Mouse (Mus musculus): ENCODE measurements around the gene Stam. TPM values are rescaled to one million over a fixed set of nuclear protein-coding genes. Genes with fewer than 3 reads are reported as not detected.

Gene Stam
- total and polyA plus RNA-seq, 2 experiments = 15.6 to 15.8 TPM

DNA sequence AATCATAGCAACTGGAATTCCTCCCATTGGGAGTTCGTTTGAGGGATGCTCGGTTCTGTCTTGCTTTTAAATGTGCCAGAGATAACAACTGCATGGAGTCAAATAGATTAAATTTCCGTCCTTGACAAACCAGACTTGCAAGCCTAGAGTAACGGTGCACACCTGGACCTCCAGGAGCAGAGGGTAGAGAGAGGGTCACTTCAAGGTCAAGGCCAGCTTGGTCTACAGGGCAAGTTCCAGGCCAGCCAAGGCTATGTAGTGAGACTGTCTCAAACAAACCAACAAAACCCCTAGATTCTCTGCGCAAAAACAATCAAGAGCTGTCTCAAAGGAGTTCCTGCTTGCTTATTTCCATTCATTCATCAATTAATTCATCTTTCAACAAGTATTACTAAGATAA is 25.1 kb upstream of the Stam start:
- DNase-seq (ENCODE audit: extremely low read depth, low read depth, low spot score) = no peak
- no peaks in the 10 kb centered on the region for H3K27me3 ChIP-seq (ENCODE audit: control insufficient read depth, insufficient read depth, low read length)
- H3K79me2 ChIP-seq (ENCODE audit: control insufficient read depth, insufficient read depth, low read length) = peaks cover 10% of the 10 kb centered on the region; the same call in 1 of the 2 replicates
- H3K4me1 ChIP-seq (ENCODE audit: control insufficient read depth, insufficient read depth, low read length) = no peaks in the 10 kb centered on the region
- H3K27ac ChIP-seq (replicated peaks; ENCODE audit: insufficient read depth, low read depth, low read length) = no peak overlapping the region
- H3K4me3 ChIP-seq (ENCODE audit: insufficient read depth, low read depth, low read length) = no peak overlapping the region
- H3K36me3 ChIP-seq (ENCODE audit: control insufficient read depth, insufficient read depth, low read length) = no peaks in the 10 kb centered on the region
- H3K9ac ChIP-seq (ENCODE audit: low read depth, low read length) = no peak overlapping the region
- TF ChIP-seq POLR2A (IDR thresholded peaks at IDR 0.05; ENCODE audit: extremely low read depth, insufficient read depth, low read length) = no peak
- TF ChIP-seq CTCF (IDR thresholded peaks at IDR 0.05; ENCODE audit: low read depth, low read length) = no peak
- WGBS = 67% methylated on average over 5 of the region's 5 CpGs

DNA sequence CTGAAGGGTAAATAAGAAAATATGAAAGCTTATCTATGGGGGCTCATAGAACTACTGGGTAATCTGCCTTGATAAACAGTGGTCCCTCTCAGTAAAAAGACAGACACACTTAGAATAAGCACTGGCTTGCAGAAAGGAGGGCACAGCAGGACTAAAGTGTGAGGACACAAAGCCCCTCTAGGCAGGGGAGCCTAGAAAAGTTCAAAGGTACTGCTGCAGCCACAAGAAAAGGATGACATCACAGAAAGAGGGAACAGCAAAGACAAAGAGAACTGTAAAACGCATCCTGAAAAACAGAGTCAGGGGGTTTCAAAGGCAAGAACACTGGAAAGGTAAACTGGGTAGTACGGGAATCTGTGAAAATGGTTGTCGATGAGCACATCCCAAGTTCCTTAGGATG is 20.3 kb upstream of the Stam start:
- Histone ChIP-seq H3K4me3 (ENCODE audit: insufficient read depth, low read depth, low read length) (no peak overlapping the region), H3K27ac (replicated peaks; ENCODE audit: insufficient read depth, low read depth, low read length) (no peak overlapping the region), H3K36me3 (ENCODE audit: control insufficient read depth, insufficient read depth, low read length) (no peaks in the 10 kb centered on the region), H3K79me2 (ENCODE audit: control insufficient read depth, insufficient read depth, low read length) (peaks cover 9% of the 10 kb centered on the region; the same call in 1 of the 2 replicates), H3K9ac (ENCODE audit: low read depth, low read length) (no peak overlapping the region), H3K4me1 (ENCODE audit: control insufficient read depth, insufficient read depth, low read length) (no peaks in the 10 kb centered on the region), H3K27me3 (ENCODE audit: control insufficient read depth, insufficient read depth, low read length) (no peaks in the 10 kb centered on the region)
- WGBS = 92% methylated on average over 3 of the region's 3 CpGs
- no peak for TF ChIP-seq CTCF (IDR thresholded peaks at IDR 0.05; ENCODE audit: low read depth, low read length)
- TF ChIP-seq POLR2A (IDR thresholded peaks at IDR 0.05; ENCODE audit: extremely low read depth, insufficient read depth, low read length) = no peak
- DNase-seq (ENCODE audit: extremely low read depth, low read depth, low spot score) = no peak

DNA sequence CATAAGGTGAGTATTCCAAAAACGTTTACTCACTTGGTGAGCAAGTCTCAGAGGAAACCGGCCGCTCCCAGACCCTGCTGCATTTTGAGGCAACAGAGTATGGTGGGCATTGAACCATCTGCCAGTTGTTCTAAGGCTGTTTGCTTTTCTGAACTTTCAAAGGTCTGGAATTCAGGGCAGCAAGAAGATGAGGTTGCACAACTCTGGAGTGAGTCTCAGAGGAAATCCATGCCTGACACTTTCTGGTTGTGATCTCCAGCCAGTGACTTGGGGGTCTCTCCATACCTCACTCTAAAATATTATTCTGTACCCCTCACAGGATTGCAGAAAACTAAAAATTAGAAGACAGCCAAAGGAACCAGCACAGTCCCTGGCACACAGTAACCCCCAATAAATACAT is 19.7 kb upstream of the Stam start:
- H3K36me3 ChIP-seq (ENCODE audit: control insufficient read depth, insufficient read depth, low read length) = no peaks in the 10 kb centered on the region
- H3K27ac ChIP-seq (replicated peaks; ENCODE audit: insufficient read depth, low read depth, low read length) = no peak overlapping the region
- H3K9ac ChIP-seq (ENCODE audit: low read depth, low read length) = no peak overlapping the region
- H3K79me2 ChIP-seq (ENCODE audit: control insufficient read depth, insufficient read depth, low read length) = peaks cover 9% of the 10 kb centered on the region; the same call in 1 of the 2 replicates
- no peak overlapping the region for H3K4me3 ChIP-seq (ENCODE audit: insufficient read depth, low read depth, low read length)
- 78% methylated on average over 3 of the region's 3 CpGs for WGBS
- DNase-seq (ENCODE audit: extremely low read depth, low read depth, low spot score) = peak; percentile 26
- no peak for TF ChIP-seq CTCF (IDR thresholded peaks at IDR 0.05; ENCODE audit: low read depth, low read length)
- TF ChIP-seq POLR2A (IDR thresholded peaks at IDR 0.05; ENCODE audit: extremely low read depth, insufficient read depth, low read length) = no peak
- no peaks in the 10 kb centered on the region for H3K4me1 ChIP-seq (ENCODE audit: control insufficient read depth, insufficient read depth, low read length)
- no peaks in the 10 kb centered on the region for H3K27me3 ChIP-seq (ENCODE audit: control insufficient read depth, insufficient read depth, low read length)

DNA sequence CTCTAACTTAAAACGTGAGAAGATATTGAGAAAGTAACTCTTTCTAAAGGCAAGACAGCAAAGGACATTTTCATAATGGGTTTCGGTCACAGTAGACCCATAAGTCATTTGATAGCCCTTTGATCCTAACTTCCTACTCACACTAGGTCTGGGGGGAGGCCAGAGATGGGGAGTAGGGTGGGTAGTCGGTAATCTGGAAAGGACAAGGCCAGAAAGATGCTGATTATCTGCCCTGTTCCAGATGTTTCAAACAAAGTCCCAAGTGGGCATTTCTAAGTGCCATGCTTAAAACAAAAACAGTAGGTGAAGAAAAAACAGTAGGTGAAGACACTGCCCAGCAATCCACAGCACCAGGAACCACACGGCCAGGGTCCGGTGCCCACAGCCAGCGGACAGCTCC is 19.2 kb upstream of the Stam start:
- no peaks in the 10 kb centered on the region for H3K4me1 ChIP-seq (ENCODE audit: control insufficient read depth, insufficient read depth, low read length)
- H3K9ac ChIP-seq (ENCODE audit: low read depth, low read length) = peak overlapping the region; percentile 92
- TF ChIP-seq CTCF (IDR thresholded peaks at IDR 0.05; ENCODE audit: low read depth, low read length) = no peak
- TF ChIP-seq POLR2A (IDR thresholded peaks at IDR 0.05; ENCODE audit: extremely low read depth, insufficient read depth, low read length) = no peak
- H3K27ac ChIP-seq (replicated peaks; ENCODE audit: insufficient read depth, low read depth, low read length) = no peak overlapping the region
- peaks cover 9% of the 10 kb centered on the region; the same call in 1 of the 2 replicates for H3K79me2 ChIP-seq (ENCODE audit: control insufficient read depth, insufficient read depth, low read length)
- H3K36me3 ChIP-seq (ENCODE audit: control insufficient read depth, insufficient read depth, low read length) = no peaks in the 10 kb centered on the region
- peak overlapping the region; percentile 98 for H3K4me3 ChIP-seq (ENCODE audit: insufficient read depth, low read depth, low read length)
- H3K27me3 ChIP-seq (ENCODE audit: control insufficient read depth, insufficient read depth, low read length) = no peaks in the 10 kb centered on the region
- no peak for DNase-seq (ENCODE audit: extremely low read depth, low read depth, low spot score)
- WGBS = 12% methylated on average over 6 of the region's 6 CpGs

DNA sequence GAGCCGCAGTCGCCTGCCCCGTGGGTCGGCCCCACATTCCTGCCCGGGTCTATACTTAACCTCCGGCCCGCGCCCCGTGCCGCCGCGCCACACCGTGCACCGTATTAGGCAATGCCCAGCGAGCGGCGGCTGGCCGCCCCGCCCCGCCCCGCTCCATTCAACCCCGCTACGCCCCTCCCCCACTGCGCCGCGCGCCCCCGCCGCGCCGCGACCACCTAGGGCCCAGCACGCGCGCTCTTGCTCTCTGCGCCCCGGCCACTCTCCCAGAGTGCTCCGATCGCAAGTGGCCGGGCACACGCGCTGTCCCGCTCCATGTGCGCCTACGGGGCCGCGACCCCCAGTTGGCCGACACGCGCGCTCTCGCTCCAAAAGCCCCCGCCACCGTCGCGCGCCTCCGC is 18.7 kb upstream of the Stam start:
- no peaks in the 10 kb centered on the region for H3K27me3 ChIP-seq (ENCODE audit: control insufficient read depth, insufficient read depth, low read length)
- peaks cover 9% of the 10 kb centered on the region; the same call in 1 of the 2 replicates for H3K79me2 ChIP-seq (ENCODE audit: control insufficient read depth, insufficient read depth, low read length)
- peak; percentile 31 for DNase-seq (ENCODE audit: extremely low read depth, low read depth, low spot score)
- H3K9ac ChIP-seq (ENCODE audit: low read depth, low read length) = peak overlapping the region; percentile 92
- H3K36me3 ChIP-seq (ENCODE audit: control insufficient read depth, insufficient read depth, low read length) = no peaks in the 10 kb centered on the region
- no peak for TF ChIP-seq POLR2A (IDR thresholded peaks at IDR 0.05; ENCODE audit: extremely low read depth, insufficient read depth, low read length)
- TF ChIP-seq CTCF (IDR thresholded peaks at IDR 0.05; ENCODE audit: low read depth, low read length) = no peak
- peak overlapping the region; percentile 36 for H3K27ac ChIP-seq (replicated peaks; ENCODE audit: insufficient read depth, low read depth, low read length)
- no peaks in the 10 kb centered on the region for H3K4me1 ChIP-seq (ENCODE audit: control insufficient read depth, insufficient read depth, low read length)
- H3K4me3 ChIP-seq (ENCODE audit: insufficient read depth, low read depth, low read length) = peak overlapping the region; percentile 98
- under 1% methylated on average over 57 of the region's 58 CpGs for WGBS

DNA sequence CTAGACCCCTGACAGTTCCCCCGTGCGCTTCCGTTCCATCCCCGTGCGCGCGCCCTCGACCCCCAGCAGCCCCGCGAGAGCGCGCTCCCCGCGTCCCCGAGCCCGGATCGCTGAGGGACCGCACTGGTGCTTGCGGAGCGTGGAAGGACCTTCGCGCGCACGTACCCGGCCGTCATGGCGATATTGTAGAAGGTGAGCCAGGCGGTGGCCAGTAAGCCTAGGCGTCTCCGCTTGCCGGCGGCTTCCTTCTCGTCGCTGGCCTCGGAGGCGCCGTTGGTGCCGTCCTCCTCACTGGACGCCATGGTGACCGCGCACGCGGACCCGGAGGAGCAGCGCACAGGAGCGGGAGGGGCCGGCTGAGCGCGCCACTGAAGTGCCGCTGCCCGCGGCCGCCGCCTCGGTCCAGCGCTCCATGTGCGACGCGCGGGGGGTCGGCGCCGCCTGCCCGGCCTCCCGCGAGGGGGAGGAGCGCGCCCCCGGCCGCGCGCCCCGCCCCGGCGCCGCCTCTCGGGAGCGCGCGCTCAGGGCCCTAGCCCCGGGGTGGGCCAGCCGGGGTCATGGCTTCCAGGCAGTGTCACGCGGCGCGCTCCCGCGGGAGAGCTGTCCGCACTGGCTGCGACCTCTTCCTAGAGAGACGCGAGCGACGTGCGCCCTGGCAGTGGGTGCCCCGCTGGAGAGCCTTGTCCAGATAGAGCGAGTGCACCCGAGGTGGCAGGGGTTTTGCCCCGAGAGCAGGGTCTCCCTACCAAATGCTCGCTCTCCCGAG is 18.1 kb upstream of the Stam start, which contains the start of gene Hacd1:
TSS of gene Hacd1 (minus strand) at position 570 of the 766 bp plus-strand sequence.
- under 1% methylated on average over 99 of the region's 101 CpGs for WGBS
- no peaks in the 10 kb centered on the region for H3K4me1 ChIP-seq (ENCODE audit: control insufficient read depth, insufficient read depth, low read length)

More for the DNA sequence above, 18.1 kb upstream of the Stam start, which contains the start of gene Hacd1:
- Histone ChIP-seq H3K27ac (replicated peaks; ENCODE audit: insufficient read depth, low read depth, low read length) (peak within 1 kb of the TSS; percentile 36), H3K27me3 (ENCODE audit: control insufficient read depth, insufficient read depth, low read length) (no peaks in the 10 kb centered on the region), H3K79me2 (ENCODE audit: control insufficient read depth, insufficient read depth, low read length) (peaks cover 9% of the 10 kb centered on the region; the same call in 1 of the 2 replicates), H3K9ac (ENCODE audit: low read depth, low read length) (peak within 1 kb of the TSS; percentile 92), H3K36me3 (ENCODE audit: control insufficient read depth, insufficient read depth, low read length) (no peaks in the 10 kb centered on the region), H3K4me3 (ENCODE audit: insufficient read depth, low read depth, low read length) (peak within 1 kb of the TSS; percentile 98)
- TF ChIP-seq CTCF (IDR thresholded peaks at IDR 0.05; ENCODE audit: low read depth, low read length) = no peak
- no peak for TF ChIP-seq POLR2A (IDR thresholded peaks at IDR 0.05; ENCODE audit: extremely low read depth, insufficient read depth, low read length)
- DNase-seq (ENCODE audit: extremely low read depth, low read depth, low spot score) = peak; percentile 58
